Mouse (Mus musculus) limb, embryonic 12.5 days (tissue): ENCODE data around the gene Etv4. TPM values are rescaled to one million over a fixed set of nuclear protein-coding genes. Genes with fewer than 3 reads are reported as not detected.

Source experiments
- ATAC-seq: fragments of 200-750 bp; cut with Nextera tagmentation; 2 replicates; pipeline ENCODE4 v1.8.0; 2017; ENCODE audit warnings: low read depth, moderate TSS enrichment; ENCODE audit not compliant: insufficient number of reproducible peaks, insufficient read depth, low FRiP score, low TSS enrichment
- H3K27ac ChIP-seq: fragments of 300-500 bp; sonication (generic); 2 replicates; pipeline ENCODE4 v1.5.1; 2016; ENCODE audit warnings: mild to moderate bottlenecking, moderate library complexity
- H3K27me3 ChIP-seq: fragments of 300-500 bp; sonication (generic); 2 replicates; pipeline ENCODE4 v1.6.1; 2016; ENCODE audit warnings: mild to moderate bottlenecking, moderate library complexity
- H3K36me3 ChIP-seq: fragments of 300-500 bp; sonication (generic); 2 replicates; pipeline ENCODE4 v1.6.1; 2016; ENCODE audit warnings: mild to moderate bottlenecking, moderate library complexity
- H3K4me1 ChIP-seq: fragments of 300-500 bp; sonication (generic); replicated peaks from 2 replicates; pipeline ENCODE4 v1.6.1; 2016
- H3K4me2 ChIP-seq: fragments of 300-500 bp; sonication (generic); 2 replicates; pipeline ENCODE4 v1.6.1; 2016; ENCODE audit warnings: mild to moderate bottlenecking, moderate library complexity
- H3K4me3 ChIP-seq: fragments of 300-500 bp; sonication (generic); replicated peaks from 2 replicates; pipeline ENCODE4 v1.5.1; 2016; ENCODE audit warnings: mild to moderate bottlenecking
- H3K9ac ChIP-seq: fragments of 300-500 bp; sonication (generic); replicated peaks from 2 replicates; pipeline ENCODE4 v1.6.1; 2016; ENCODE audit warnings: mild to moderate bottlenecking, moderate library complexity
- H3K9me3 ChIP-seq: fragments of 300-500 bp; sonication (generic); 2 replicates; pipeline ENCODE4 v1.6.1; 2016; ENCODE audit warnings: mild to moderate bottlenecking, moderate library complexity
- WGBS: fragments of 180-500 bp; shearing (Covaris S2); methylation state at CpG from one replicate; pipeline ENCODE4 v1.1.7; 2016; 5-methylcytosine and 5-hydroxymethylcytosine counted together
- polyA plus RNA-seq: library from polyadenylated mRNA; unstranded; fragments of >200 nt; fragmentation: Nextera tagmentation; extraction: Ambion mirVana; gene quantifications from 2 replicates; pipeline ENCODE4 v1.2.1, GENCODE M21; 2016

Gene Etv4
- polyA plus RNA-seq, 1 experiment from 2014 or later, result 26.2 TPM

GRCm38 (mm10) chr11:101813259-101813658 is 28.1 kb upstream of the Etv4 start:
- Histone ChIP-seq H3K9ac (no peak overlapping the region), H3K4me2 (no peak overlapping the region), H3K9me3 (peaks cover 3% of the 10 kb centered on the region; the same call in 1 of the 2 replicates), H3K4me3 (no peak overlapping the region), H3K36me3 (no peaks in the 10 kb centered on the region), H3K4me1 (peaks cover 41% of the 10 kb centered on the region), H3K27me3 (peaks cover 38% of the 10 kb centered on the region), H3K27ac (0 out of 2 replicates have a peak overlapping the region, but pooled peaks have one; percentile 18)
- ATAC-seq, result no peak
- 1% methylated on average over 7 of the region's 7 CpGs for whole genome bisulfite sequencing

GRCm38 (mm10) chr11:101809060-101809828 is 24.1 kb upstream of the Etv4 start:
- no peak for ATAC-seq
- Histone ChIP-seq H3K4me2 (no peak overlapping the region), H3K27ac (no peak overlapping the region), H3K4me3 (no peak overlapping the region), H3K4me1 (peaks cover 26% of the 10 kb centered on the region), H3K27me3 (peaks cover 37% of the 10 kb centered on the region), H3K9ac (no peak overlapping the region), H3K9me3 (peaks cover 3% of the 10 kb centered on the region; the same call in 1 of the 2 replicates), H3K36me3 (no peaks in the 10 kb centered on the region)
- 30% methylated on average over 15 of the region's 15 CpGs for WGBS

DNA sequence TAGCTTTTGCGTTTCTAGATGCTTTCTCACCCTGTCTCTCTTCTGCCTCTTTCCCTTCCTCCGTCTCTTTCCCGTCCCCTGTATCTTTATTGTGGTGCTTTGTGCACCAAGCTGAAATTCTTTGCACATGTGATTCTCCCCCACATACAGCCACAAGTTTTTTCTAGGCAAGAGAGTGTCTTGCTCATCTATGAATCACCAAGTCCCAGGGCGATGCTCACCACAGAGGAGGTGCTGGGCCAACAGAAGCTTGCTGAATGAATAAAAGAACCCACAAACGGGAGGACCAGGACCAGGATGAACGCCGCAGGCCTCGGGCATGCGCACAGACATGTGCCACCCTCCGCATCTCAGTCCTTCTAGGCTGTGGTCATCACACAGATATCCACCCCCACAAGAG is 22.1 kb upstream of the Etv4 start:
- Histone ChIP-seq H3K4me3 (no peak overlapping the region), H3K4me2 (no peak overlapping the region), H3K36me3 (no peaks in the 10 kb centered on the region), H3K9ac (no peak overlapping the region), H3K4me1 (peaks cover 19% of the 10 kb centered on the region), H3K27me3 (peaks cover 33% of the 10 kb centered on the region), H3K9me3 (peaks cover 6% of the 10 kb centered on the region; the same call in 1 of the 2 replicates), H3K27ac (no peak overlapping the region)
- no peak for ATAC-seq
- WGBS, result 84% methylated on average over 10 of the region's 10 CpGs

DNA sequence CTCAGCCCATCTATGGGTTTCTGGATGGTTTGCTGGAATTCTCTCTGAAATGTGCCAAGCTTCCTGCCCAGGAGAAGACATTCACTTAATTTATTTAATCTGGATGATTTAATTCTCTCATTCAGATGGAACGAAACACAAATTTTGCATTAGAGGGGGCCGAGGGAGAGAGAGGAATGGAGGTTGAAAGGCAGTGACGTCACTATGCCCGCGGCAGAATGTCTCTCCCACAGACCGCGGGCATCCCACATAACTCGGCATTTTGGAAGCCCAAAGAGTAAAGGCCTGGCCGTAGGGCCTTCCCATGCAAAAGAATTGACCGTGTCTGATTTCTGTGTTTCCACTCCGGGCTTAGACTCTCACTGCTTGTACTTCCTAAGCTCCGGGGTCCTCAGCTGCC is 21.6 kb upstream of the Etv4 start:
- ATAC-seq, result no peak
- no peak overlapping the region for H3K27ac ChIP-seq
- H3K27me3 ChIP-seq, result peaks cover 38% of the 10 kb centered on the region

DNA sequence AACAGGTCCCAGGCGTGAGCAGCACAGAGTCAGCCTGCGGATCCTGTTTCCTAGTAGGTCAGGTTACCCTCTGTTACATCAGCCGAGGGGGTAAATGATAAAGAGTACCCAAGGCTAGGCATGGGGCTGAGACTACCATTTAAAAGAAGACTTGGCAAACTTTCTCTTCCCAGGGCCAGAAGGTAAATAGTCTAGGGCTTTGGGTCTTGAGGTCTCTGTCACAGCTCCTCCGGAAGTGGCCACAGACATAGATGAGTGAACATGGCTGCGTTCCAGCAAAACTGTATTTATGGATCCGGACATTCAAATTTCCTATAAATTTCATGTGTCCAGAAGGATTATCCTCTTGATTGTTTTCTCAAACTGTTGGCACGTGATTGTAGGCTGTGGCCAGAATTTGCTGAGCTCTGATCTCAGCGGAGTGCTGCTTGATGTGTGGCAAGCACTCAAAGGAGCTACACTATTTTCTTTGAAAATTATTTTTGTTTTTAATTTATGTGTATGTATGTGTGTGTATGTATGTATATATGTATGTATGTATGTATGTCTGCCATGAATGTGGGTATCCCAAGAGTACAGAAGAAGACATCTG is 20.0 kb upstream of the Etv4 start:
- H3K4me3 ChIP-seq, result no peak overlapping the region
- H3K27ac ChIP-seq, result no peak overlapping the region
- H3K4me2 ChIP-seq, result no peak overlapping the region
- H3K4me1 ChIP-seq, result peaks cover 31% of the 10 kb centered on the region
- WGBS, result 94% methylated on average over 8 of the region's 8 CpGs
- peaks cover 27% of the 10 kb centered on the region for H3K27me3 ChIP-seq
- H3K9me3 ChIP-seq, result 0 out of 2 replicates have a peak, but pooled peaks cover 3% of the 10 kb centered on the region
- no peak overlapping the region for H3K9ac ChIP-seq
- H3K36me3 ChIP-seq, result no peaks in the 10 kb centered on the region
- no peak for ATAC-seq

More for the DNA sequence above, 21.6 kb upstream of the Etv4 start:
- H3K9me3 ChIP-seq, result peaks cover 5% of the 10 kb centered on the region; the same call in 1 of the 2 replicates
- H3K9ac ChIP-seq, result no peak overlapping the region
- 66% methylated on average over 12 of the region's 12 CpGs for WGBS
- no peak overlapping the region for H3K4me3 ChIP-seq
- no peak overlapping the region for H3K4me2 ChIP-seq
- H3K36me3 ChIP-seq, result no peaks in the 10 kb centered on the region
- H3K4me1 ChIP-seq, result peaks cover 24% of the 10 kb centered on the region

GRCm38 (mm10) chr11:101801386-101801785 is 16.2 kb upstream of the Etv4 start:
- Histone ChIP-seq H3K27ac (no peak overlapping the region), H3K27me3 (peaks cover 5% of the 10 kb centered on the region), H3K9ac (no peak overlapping the region), H3K4me2 (peak overlapping the region; percentile 50), H3K4me1 (peaks cover 14% of the 10 kb centered on the region), H3K36me3 (no peaks in the 10 kb centered on the region), H3K9me3 (0 out of 2 replicates have a peak, but pooled peaks cover 3% of the 10 kb centered on the region), H3K4me3 (no peak overlapping the region)
- ATAC-seq, result no peak
- WGBS, result under 1% methylated on average over 5 of the region's 5 CpGs

DNA sequence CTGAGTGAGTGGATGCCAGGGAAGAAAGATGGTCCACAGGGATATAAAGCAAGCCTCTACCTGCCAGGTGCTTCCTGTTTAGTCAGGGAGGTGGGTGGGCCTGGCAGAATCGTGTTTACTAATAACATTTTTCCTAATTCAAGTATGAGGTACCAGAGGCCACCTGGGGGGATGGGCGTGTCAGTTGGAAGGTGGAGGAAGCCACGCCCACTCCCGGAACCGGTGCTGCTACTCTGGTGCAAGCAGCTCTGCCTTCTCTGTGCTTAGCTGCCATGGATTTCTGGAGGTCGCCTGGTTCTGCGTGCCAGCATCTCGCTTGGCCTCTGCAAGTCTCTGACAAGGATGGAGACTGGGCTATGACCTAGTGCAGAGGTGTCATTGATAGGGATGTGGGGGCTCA is 12.9 kb upstream of the Etv4 start:
- Histone ChIP-seq H3K4me2 (no peak overlapping the region), H3K9ac (no peak overlapping the region), H3K4me3 (no peak overlapping the region), H3K9me3 (no peaks in the 10 kb centered on the region), H3K27me3 (peaks cover 5% of the 10 kb centered on the region), H3K4me1 (peaks cover 14% of the 10 kb centered on the region), H3K27ac (no peak overlapping the region), H3K36me3 (no peaks in the 10 kb centered on the region)
- 35% methylated on average over 8 of the region's 8 CpGs for WGBS
- ATAC-seq, result no peak

- Histone ChIP-seq H3K9ac (no peak overlapping the region), H3K9me3 (no peaks in the 10 kb centered on the region), H3K4me1 (peaks cover 13% of the 10 kb centered on the region), H3K27ac (no peak overlapping the region), H3K4me3 (no peak overlapping the region), H3K27me3 (peaks cover 5% of the 10 kb centered on the region), H3K36me3 (no peaks in the 10 kb centered on the region), H3K4me2 (no peak overlapping the region)
- no peak for ATAC-seq
- 73% methylated on average over 2 of the region's 2 CpGs for WGBS
Measured at GRCm38 (mm10) chr11:101797355-101797754, 12.2 kb upstream of the Etv4 start.

DNA sequence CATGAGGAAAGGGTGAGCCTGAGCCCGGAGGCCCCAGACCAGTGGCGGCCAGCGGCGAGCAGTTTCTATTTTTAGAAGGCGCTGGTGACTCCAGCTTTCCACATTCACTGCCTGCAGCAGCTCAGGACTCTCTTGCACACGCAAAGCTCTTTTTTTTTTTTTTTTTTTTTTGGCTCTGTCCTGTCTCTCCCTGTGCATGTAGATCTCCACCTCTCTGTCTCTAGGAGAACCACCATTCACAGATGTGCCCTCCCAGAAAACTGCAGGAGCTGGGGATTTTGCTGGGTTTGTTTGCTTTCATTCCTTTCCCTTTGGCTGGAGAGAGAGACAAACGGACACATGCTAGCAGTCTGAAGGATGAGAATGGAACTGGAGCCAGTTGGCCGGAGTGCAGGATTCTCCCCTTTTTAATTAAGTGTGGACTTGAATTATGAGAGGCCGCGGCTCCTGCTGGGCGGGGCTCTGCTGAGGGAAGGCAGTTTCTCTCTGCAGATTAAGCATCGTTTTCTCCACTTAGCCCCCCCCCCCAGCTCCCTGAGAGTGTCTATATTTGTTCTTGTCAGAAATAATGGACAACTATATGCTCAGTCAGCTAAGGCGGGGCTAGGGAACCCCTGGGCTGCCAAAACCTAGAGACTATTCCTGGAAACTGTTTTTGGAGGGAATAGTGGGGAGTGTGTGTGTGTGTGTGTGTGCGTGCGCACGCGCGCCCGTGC is 5.8 kb upstream of the Etv4 start:
- Histone ChIP-seq H3K9me3 (no peaks in the 10 kb centered on the region), H3K4me1 (peaks cover 20% of the 10 kb centered on the region), H3K27ac (0 out of 2 replicates have a peak overlapping the region, but pooled peaks have one; percentile 5), H3K9ac (no peak overlapping the region), H3K4me3 (no peak overlapping the region), H3K27me3 (peaks cover 16% of the 10 kb centered on the region), H3K36me3 (no peaks in the 10 kb centered on the region), H3K4me2 (peak overlapping the region; percentile 33)
- 34% methylated on average over 19 of the region's 19 CpGs for WGBS
- 0 out of 2 replicates have a peak, but pooled peaks have one; percentile 20 for ATAC-seq

DNA sequence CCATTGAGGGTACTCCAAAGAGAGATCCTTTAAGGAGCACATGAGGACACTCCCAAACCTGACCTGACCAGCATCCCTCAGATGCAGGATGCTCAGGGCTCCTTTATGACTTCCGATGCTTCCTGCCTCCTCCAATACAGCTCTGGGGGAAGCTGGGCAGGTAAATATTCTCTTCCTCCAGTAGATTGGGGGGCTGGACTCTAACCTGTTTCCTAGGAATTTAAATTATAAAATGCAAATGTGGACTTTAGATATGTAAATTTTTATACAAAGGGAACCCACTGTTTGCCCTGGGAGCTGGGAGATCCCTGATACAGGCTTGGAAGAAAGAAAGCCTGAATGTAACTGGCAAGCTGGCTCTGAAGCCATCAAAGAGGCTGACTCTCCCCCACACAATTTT is 2.3 kb upstream of the Etv4 start:
- Histone ChIP-seq H3K4me2 (no peak overlapping the region), H3K9me3 (no peaks in the 10 kb centered on the region), H3K27me3 (peaks cover 41% of the 10 kb centered on the region), H3K4me3 (no peak overlapping the region), H3K9ac (no peak overlapping the region), H3K4me1 (peaks cover 41% of the 10 kb centered on the region), H3K27ac (no peak overlapping the region), H3K36me3 (no peaks in the 10 kb centered on the region)
- 89% methylated on average over 1 of the region's 1 CpGs for WGBS
- ATAC-seq, result no peak

- peaks cover 46% of the 10 kb centered on the region for H3K27me3 ChIP-seq
Measured at GRCm38 (mm10) chr11:101786651-101787050, 1.5 kb upstream of the Etv4 start.

More at GRCm38 (mm10) chr11:101786651-101787050, 1.5 kb upstream of the Etv4 start:
- no peaks in the 10 kb centered on the region for H3K36me3 ChIP-seq
- H3K27ac ChIP-seq, result no peak overlapping the region
- H3K4me2 ChIP-seq, result no peak overlapping the region
- WGBS, result 61% methylated on average over 7 of the region's 7 CpGs
- ATAC-seq, result no peak
- no peak overlapping the region for H3K9ac ChIP-seq
- H3K4me3 ChIP-seq, result no peak overlapping the region
- H3K9me3 ChIP-seq, result no peaks in the 10 kb centered on the region
- H3K4me1 ChIP-seq, result peaks cover 38% of the 10 kb centered on the region
